Mouse (Mus musculus): ENCODE results near the gene Eps8. TPM values are rescaled to one million over a fixed set of nuclear protein-coding genes. Genes with fewer than 3 reads are reported as not detected.
"Not testable (repeated sequence)": the region's sequence is repeated elsewhere in the genome, so short reads cannot be mapped to it uniquely, and the experiment has no call there.

Eps8 gene
- total RNA-seq, 2 experiments from 2014 or later = 14.0 to 17.9 TPM

- peak; percentile 19 for DNase-seq (ENCODE audit: low spot score)
- intact Hi-C loops (cut with DNase I) = loop anchor here (5.0 kb wide), 3 partner anchors 60 to 190 kb away; no protein-coding TSS in a partner anchor
These were observed 197.5 kb downstream of the Eps8 start for GRCm38 (mm10) chr6:137457210-137457609.

GRCm38 (mm10) chr6:137456064-137456463 is 198.6 kb downstream of the Eps8 start:
- DNase-seq (ENCODE audit: low spot score) = no peak
- intact Hi-C loops (cut with DNase I) = loop anchor here (5.0 kb wide), 3 partner anchors 61 to 191 kb away; no protein-coding TSS in a partner anchor

DNA sequence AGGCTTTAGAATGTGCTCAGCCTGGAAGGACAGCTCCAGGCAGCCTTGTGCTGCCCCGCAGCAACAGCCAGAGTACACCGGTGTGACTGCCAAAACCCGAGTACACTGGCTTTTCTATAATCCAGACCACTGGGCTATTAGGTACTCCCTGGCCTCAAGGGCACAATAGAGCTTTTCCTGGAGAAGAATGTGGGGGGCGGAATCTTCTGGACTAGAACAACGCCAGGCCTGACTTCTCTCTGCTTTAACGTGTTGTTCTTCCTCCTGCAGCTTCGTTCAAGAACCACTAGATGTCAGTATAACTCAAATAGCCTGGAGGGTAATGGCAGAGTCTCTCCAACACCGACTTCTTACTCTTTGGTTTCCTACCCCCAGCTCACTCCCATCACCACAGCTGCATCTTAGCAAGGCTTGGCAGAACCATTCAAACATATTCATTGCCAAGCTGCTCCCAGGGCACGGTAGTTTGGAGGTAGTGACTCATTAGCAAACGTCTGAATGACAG is 199.1 kb downstream of the Eps8 start:
- intact Hi-C loops (cut with DNase I) = loop anchor here (1.0 to 5.0 kb wide), 4 partner anchors 62 to 269 kb away; no protein-coding TSS in a partner anchor
- DNase-seq (ENCODE audit: low spot score) = peak; percentile 33

GRCm38 (mm10) chr6:137446116-137446515 is 208.6 kb downstream of the Eps8 start:
- intact Hi-C loops (cut with DNase I); DNase-seq (ENCODE audit: low spot score): not testable (repeated sequence)

DNA sequence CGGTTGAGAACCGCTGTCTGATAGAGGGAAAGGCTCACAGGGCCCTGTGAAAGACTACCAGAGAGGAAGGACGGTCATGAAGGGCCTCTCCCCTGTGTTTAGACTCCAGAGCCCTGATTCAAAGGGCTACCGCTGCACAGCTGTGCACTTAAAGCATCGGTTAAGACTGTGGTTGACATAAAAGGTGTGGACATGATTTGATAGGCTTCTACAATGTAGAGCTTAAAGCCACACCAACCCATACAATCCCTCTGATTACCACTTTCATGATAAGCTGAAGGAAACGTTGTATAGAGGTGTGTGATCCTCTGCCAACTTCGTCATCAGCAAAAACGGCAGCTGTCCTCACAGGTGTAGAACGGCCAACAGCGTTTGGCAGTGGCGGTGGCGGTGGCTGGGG is 211.6 kb downstream of the Eps8 start:
- intact Hi-C loops (cut with DNase I) = no loop called here
- DNase-seq (ENCODE audit: low spot score) = no peak

DNA sequence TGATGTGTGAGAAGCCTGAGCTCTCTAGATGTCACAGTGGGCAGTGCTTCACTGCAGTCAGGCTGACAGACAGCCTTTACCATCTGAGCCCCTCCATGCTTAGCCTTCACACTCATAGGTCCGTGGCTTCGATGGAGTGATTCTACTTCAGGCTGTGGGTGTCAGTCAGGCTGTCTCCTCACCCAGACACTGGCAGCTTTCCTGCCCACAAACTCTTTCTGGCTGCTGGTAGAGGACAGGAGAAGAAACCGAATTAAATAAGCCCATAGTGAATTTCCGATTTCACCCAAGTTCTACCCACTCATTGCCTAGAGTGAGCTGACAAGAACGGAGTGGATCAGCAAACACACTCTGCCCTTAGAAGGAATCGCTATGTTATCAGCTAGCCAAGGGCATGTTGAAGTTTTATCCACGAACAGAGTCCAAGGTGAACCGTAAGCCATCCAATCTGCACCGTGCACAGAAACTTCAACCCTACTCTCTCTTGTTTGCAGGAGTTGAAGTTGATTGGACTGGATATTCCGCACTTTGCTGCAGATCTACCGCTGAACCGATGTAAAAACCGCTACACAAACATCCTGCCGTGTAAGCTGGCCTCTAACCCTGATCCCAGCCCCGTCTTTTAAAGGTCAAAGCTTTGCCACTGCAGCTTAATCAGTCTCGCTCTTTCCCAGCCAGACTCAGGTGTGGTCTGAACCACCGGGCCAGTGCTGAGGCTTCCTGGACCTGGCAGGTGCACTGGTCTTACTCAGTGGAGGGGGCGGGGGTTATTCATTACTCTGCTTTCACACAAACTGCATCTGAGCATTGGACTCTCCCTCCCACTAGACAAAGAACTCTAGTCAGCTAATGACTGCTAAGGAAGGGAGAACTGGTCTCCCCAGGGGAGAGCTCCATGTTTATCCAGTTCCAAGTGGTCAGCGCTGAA is 213.9 kb downstream of the Eps8 start:
- intact Hi-C loops (cut with DNase I) = no loop called here
- DNase-seq (ENCODE audit: low spot score) = no peak

- intact Hi-C loops (cut with DNase I) = no loop called here
- no peak for DNase-seq (ENCODE audit: low spot score)
These were observed 216.6 kb downstream of the Eps8 start for GRCm38 (mm10) chr6:137437902-137438580.

GRCm38 (mm10) chr6:137437486-137437885 is 217.2 kb downstream of the Eps8 start:
- DNase-seq (ENCODE audit: low spot score) = no peak
- intact Hi-C loops (cut with DNase I) = no loop called here

GRCm38 (mm10) chr6:137433521-137434137 is 221.0 kb downstream of the Eps8 start:
- intact Hi-C loops (cut with DNase I) = no loop called here

More at GRCm38 (mm10) chr6:137433521-137434137, 221.0 kb downstream of the Eps8 start:
- DNase-seq (ENCODE audit: low spot score) = no peak

Other genes with a start within 250 kb of the Eps8 start
- 10 to 100 TPM; 84.7 to 88.3 TPM for gene Strap, start 80.2 kb upstream of the Eps8 start, total RNA-seq (2021)
- gene Dera, start 99.7 kb upstream of the Eps8 start, total RNA-seq (2021) = 1 to 10 TPM; 5.5 to 8.8 TPM

Measured in heart, postnatal 25 days (tissue).